Mouse (Mus musculus) limb, embryonic 11.5 days (tissue): ENCODE measurements at regions not wholly inside any gene's neighbourhood (a gene's known extent, or its start where the extent isn't known, plus 50 kb on each side); places are given as distances from the start of the nearest gene placed in this dataset.

Experiments used
- ATAC-seq: fragments of 200-750 bp; cut with Nextera tagmentation; 2 replicates; pipeline ENCODE4 v1.8.0; 2017; ENCODE audit warnings: low read depth; ENCODE audit not compliant: insufficient number of reproducible peaks, low FRiP score, low TSS enrichment
- DNase-seq: peaks from one replicate; pipeline ENCODE4 v3.0.0-alpha.2; 2015; ENCODE audit warnings: low spot score
- H3K27ac ChIP-seq: fragments of 300-500 bp; sonication (generic); replicated peaks from 2 replicates; pipeline ENCODE4 v1.5.1; 2014; ENCODE audit warnings: low read depth, mild to moderate bottlenecking, low read length
- H3K27me3 ChIP-seq: fragments of 300-500 bp; sonication (generic); 2 replicates; pipeline ENCODE4 v1.6.1; 2014; ENCODE audit warnings: mild to moderate bottlenecking, low read length, mixed read lengths; ENCODE audit not compliant: control insufficient read depth, insufficient read depth
- H3K36me3 ChIP-seq: fragments of 300-500 bp; sonication (generic); 2 replicates; pipeline ENCODE4 v1.6.1; 2014; ENCODE audit warnings: mild to moderate bottlenecking, low read length, moderate library complexity, mixed read lengths; ENCODE audit not compliant: control insufficient read depth, insufficient read depth
- H3K4me1 ChIP-seq: fragments of 300-500 bp; sonication (generic); 2 replicates; pipeline ENCODE4 v1.6.1; 2014; ENCODE audit warnings: low read length, mixed read lengths; ENCODE audit not compliant: control insufficient read depth, insufficient read depth
- H3K4me2 ChIP-seq: fragments of 300-500 bp; sonication (generic); 2 replicates; pipeline ENCODE4 v1.6.1; 2014; ENCODE audit warnings: low read depth, mild to moderate bottlenecking, moderate library complexity; ENCODE audit not compliant: severe bottlenecking
- H3K4me3 ChIP-seq: fragments of 300-500 bp; sonication (generic); 2 replicates; pipeline ENCODE4 v1.5.1; 2014; ENCODE audit warnings: low read depth, low read length
- H3K9ac ChIP-seq: fragments of 300-500 bp; sonication (generic); 2 replicates; pipeline ENCODE4 v1.6.1; 2014; ENCODE audit warnings: mild to moderate bottlenecking, low read length
- H3K9me3 ChIP-seq: fragments of 300-500 bp; sonication (generic); 2 replicates; pipeline ENCODE4 v1.6.1; 2016; ENCODE audit warnings: low read length; ENCODE audit not compliant: control insufficient read depth
- WGBS: fragments of 180-500 bp; shearing (Covaris S2); extraction: QIAGEN DNeasy Blood & Tissue Kit; methylation state at CpG from one replicate; pipeline ENCODE4 v1.1.7; 2014; 5-methylcytosine and 5-hydroxymethylcytosine counted together

DNA sequence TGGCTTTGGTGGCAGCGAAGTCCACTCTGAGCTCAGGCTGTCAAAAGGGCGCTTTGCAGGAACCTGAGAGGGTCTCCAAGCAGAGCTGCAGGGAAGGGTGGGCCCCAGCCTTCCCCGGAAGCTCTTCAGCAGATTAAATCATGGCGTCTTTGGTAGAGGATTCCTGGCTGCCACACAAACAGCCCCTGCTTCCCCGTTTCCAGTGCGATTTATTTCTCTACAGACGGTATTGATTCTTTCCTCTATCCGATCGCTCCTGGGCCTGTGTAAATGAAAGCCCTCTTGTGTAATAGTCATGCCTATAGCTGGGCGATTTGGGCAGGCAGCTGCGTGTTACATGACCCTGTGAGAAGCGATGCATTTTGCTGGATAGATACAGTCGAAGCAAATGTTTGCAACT is 897.8 kb upstream of the Car8 start:
- Histone ChIP-seq H3K4me3 (no peak overlapping the region), H3K4me1 (no peaks in the 10 kb centered on the region), H3K27ac (no peak overlapping the region), H3K9me3 (no peaks in the 10 kb centered on the region), H3K36me3 (no peaks in the 10 kb centered on the region), H3K9ac (no peak overlapping the region), H3K27me3 (no peaks in the 10 kb centered on the region), H3K4me2 (no peak overlapping the region)
- ATAC-seq (no peak), DNase-seq (no peak)
- WGBS = 67% methylated on average over 13 of the region's 13 CpGs

- Histone ChIP-seq H3K4me3 (peak overlapping the region; percentile 6; the same call in 1 of the 2 replicates), H3K9ac (0 out of 2 replicates have a peak overlapping the region, but pooled peaks have one; percentile 30), H3K27me3 (no peaks in the 10 kb centered on the region), H3K9me3 (no peaks in the 10 kb centered on the region), H3K4me2 (peak overlapping the region; percentile 51), H3K27ac (no peak overlapping the region), H3K36me3 (no peaks in the 10 kb centered on the region), H3K4me1 (no peaks in the 10 kb centered on the region)
- 19% methylated on average over 10 of the region's 10 CpGs for WGBS
- peak; percentile 36 for DNase-seq
- peak; percentile 48; the same call in 1 of the 2 replicates for ATAC-seq
These were observed 897.3 kb upstream of the Car8 start for GRCm38 (mm10) chr4:9136188-9136569.

DNA sequence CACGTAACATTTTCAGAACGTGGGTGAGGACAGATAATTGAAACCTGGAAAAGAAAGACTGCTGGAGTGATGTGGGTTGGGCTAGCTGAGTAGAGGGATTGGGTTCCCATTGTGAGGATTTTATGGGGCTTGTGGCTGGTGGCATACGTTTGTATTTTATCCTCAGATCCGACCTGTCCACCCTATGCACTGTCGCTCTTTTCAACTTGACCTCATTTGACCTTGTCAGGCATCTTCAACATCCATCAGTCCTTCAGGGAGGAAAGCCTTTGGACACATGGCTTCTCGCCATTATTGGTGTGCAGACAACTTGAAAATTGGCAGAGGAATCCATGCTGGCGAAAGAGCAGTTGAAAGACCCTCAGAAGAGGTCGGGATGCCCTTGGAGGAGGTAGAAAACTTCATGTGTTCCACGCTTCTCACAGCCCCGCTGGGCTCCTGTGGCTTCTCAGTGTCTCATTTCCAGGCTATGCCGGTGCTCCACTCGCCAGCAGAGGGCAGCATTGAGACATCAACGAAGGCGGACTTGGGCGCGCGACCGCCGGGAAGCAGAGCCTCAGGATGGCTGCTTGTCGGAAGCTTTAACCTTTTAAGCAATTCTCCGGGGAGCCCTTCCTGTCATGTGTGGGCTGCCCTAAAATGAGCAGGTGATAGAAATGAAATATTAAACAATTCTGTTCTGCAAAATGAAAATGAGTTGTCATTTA is 896.8 kb upstream of the Car8 start:
- WGBS = 14% methylated on average over 21 of the region's 21 CpGs
- peak overlapping the region; percentile 51 for H3K4me2 ChIP-seq

GRCm38 (mm10) chr4:9133695-9134094 is 894.9 kb upstream of the Car8 start:
- Histone ChIP-seq H3K27ac (no peak overlapping the region), H3K9me3 (no peaks in the 10 kb centered on the region), H3K9ac (no peak overlapping the region), H3K4me1 (no peaks in the 10 kb centered on the region), H3K4me2 (no peak overlapping the region), H3K27me3 (no peaks in the 10 kb centered on the region), H3K36me3 (no peaks in the 10 kb centered on the region), H3K4me3 (no peak overlapping the region)
- DNase-seq (no peak), ATAC-seq (no peak)
- 96% methylated on average over 2 of the region's 2 CpGs for WGBS

More for the DNA sequence above, 896.8 kb upstream of the Car8 start:
- Histone ChIP-seq H3K4me3 (peak overlapping the region; percentile 6; the same call in 1 of the 2 replicates), H3K27ac (no peak overlapping the region), H3K4me1 (no peaks in the 10 kb centered on the region), H3K9ac (no peak overlapping the region), H3K27me3 (no peaks in the 10 kb centered on the region), H3K9me3 (no peaks in the 10 kb centered on the region), H3K36me3 (no peaks in the 10 kb centered on the region)
- ATAC-seq (peak; percentile 61; the same call in 1 of the 2 replicates), DNase-seq (peak; percentile 98)

DNA sequence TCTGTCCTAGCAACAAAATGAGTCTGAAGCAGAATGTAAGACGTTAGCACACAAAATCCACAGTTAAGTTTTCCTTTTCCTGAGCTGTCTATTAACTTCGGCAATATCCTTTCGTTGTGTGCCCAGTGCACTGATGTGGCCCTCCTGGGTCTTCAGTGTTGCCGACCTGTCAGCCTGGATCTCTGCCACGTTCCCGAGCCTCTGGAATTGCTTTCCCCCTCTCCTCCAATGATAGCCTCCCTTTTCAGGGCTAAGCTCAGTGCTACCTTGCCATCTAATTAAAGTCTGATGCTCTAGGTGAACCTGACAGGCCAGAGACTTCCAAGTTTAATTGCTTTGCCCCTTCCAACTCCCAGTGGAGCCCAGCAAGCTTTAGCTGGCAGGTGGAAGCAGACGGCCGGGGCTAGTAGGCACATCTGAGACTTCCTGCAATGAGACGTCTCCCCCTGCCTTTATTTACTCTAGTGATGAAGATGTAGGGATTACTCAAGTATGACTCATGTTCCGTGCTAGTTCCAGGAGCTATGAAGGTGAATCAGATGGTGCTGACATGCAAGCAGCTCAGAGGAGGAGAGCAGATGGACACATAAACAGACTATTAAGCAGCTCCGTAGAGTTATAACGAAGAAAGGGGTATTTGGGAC is 894.3 kb upstream of the Car8 start:
- Histone ChIP-seq H3K9me3 (no peaks in the 10 kb centered on the region), H3K4me2 (no peak overlapping the region), H3K9ac (no peak overlapping the region), H3K4me3 (no peak overlapping the region), H3K27ac (no peak overlapping the region), H3K36me3 (no peaks in the 10 kb centered on the region), H3K27me3 (no peaks in the 10 kb centered on the region), H3K4me1 (no peaks in the 10 kb centered on the region)
- WGBS = 73% methylated on average over 12 of the region's 12 CpGs
- ATAC-seq (no peak), DNase-seq (no peak)

DNA sequence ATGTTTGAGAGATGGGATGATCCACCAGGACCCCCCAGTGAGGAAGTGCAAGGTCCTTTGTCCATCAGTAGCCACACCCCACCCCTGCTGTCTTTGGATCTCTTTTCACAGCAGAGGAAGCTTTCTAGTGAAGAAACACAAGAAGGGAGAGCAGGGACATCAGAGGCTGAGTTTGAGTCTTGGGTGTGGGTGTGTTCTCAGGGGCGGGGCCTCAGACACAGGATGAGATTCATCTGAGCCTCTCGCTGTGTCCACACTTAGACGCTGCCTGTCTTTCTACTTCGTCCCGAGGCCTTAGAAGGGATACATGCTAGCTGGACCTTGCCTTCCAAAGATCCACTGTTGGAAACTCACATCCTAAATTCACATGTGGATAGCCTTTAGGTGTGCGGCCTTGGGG is 893.5 kb upstream of the Car8 start:
- H3K27me3 ChIP-seq = no peaks in the 10 kb centered on the region
- H3K9me3 ChIP-seq = no peaks in the 10 kb centered on the region
- DNase-seq = no peak
- H3K4me2 ChIP-seq = no peak overlapping the region
- WGBS = 97% methylated on average over 6 of the region's 6 CpGs
- no peak for ATAC-seq
- no peak overlapping the region for H3K4me3 ChIP-seq
- H3K27ac ChIP-seq = no peak overlapping the region
- no peaks in the 10 kb centered on the region for H3K36me3 ChIP-seq
- no peaks in the 10 kb centered on the region for H3K4me1 ChIP-seq
- no peak overlapping the region for H3K9ac ChIP-seq

DNA sequence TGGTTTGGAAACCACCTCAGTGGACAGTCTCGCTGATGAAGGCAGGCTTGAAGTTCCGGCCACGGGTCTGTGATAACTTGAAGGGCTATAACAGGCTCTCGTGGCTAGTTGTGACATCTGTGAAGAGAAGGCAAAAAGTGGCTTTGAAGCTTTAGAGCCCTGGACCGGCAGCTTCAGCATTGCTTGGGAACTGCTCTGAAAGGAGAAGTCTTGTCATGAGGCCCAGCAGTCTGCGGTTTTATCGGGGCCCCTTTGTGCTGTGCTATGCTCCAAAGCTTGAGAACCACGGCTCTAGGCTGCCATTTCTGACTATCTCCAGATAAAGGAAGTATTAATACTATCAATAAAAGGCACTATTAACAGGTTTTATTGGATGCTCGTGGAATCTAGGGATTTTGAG is 892.8 kb upstream of the Car8 start:
- H3K4me1 ChIP-seq = no peaks in the 10 kb centered on the region
- no peak for ATAC-seq
- no peak overlapping the region for H3K4me2 ChIP-seq
- H3K9me3 ChIP-seq = no peaks in the 10 kb centered on the region
- no peaks in the 10 kb centered on the region for H3K36me3 ChIP-seq
- WGBS = 82% methylated on average over 9 of the region's 9 CpGs
- no peak overlapping the region for H3K4me3 ChIP-seq
- DNase-seq = no peak
- no peaks in the 10 kb centered on the region for H3K27me3 ChIP-seq
- no peak overlapping the region for H3K9ac ChIP-seq
- no peak overlapping the region for H3K27ac ChIP-seq

DNA sequence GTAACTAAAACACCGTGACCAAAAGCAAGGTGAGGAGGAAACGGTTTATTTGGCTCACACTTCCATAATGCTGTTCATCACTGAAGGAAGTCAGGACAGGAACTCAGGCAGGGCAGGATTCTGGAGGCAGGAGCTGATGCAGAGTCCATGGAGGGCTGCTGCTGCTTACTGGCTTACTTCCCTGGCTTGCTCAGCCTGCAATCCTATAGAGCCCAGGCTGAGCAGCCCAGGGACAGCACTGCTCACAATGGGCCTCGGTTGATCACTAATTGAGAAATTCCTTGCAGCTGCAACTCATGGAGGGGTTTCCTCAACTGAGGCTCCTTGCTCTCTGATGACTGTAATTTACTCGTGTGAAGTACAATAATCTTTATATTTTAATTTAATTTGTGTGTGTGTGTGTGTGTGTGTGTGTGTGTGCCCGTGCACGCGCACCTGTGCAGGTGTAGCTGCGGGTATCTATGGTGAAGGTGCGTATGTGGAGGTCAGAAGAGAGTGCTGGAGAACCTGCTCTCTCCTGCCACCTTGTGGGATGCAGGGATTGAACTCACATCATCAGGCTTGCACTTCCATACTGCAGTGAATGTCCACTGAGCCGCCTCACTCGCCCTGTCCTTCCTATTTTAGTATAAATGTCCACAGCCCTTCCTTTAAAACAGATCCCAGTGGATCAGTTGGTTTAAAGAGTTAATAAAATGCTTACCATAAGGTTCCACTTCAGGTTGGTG is 886.6 kb upstream of the Car8 start:
- no peak overlapping the region for H3K9ac ChIP-seq
- 48% methylated on average over 11 of the region's 11 CpGs for WGBS
- H3K4me1 ChIP-seq = no peaks in the 10 kb centered on the region
- no peaks in the 10 kb centered on the region for H3K27me3 ChIP-seq
- no peak overlapping the region for H3K27ac ChIP-seq
- H3K9me3 ChIP-seq = no peaks in the 10 kb centered on the region
- H3K36me3 ChIP-seq = no peaks in the 10 kb centered on the region
- H3K4me3 ChIP-seq = no peak overlapping the region
- ATAC-seq (0 out of 2 replicates have a peak, but pooled peaks have one; percentile 31), DNase-seq (peak; percentile 72)
- no peak overlapping the region for H3K4me2 ChIP-seq
